Mouse (Mus musculus): ENCODE results near the gene Mfsd4a.

The Mfsd4a gene

GRCm38 (mm10) chr1:132010632-132011501 is 57.0 kb downstream of the Mfsd4a start:
- no peak for TF ChIP-seq GATA4 (IDR thresholded peaks at IDR 0.05; ENCODE audit: insufficient replicate concordance, low read length)

- no peak for TF ChIP-seq GATA4 (IDR thresholded peaks at IDR 0.05; ENCODE audit: insufficient replicate concordance, low read length)
These were observed 58.8 kb downstream of the Mfsd4a start for GRCm38 (mm10) chr1:132008881-132009644.

GRCm38 (mm10) chr1:132007828-132008827 is 59.7 kb downstream of the Mfsd4a start:
- no peak for TF ChIP-seq GATA4 (IDR thresholded peaks at IDR 0.05; ENCODE audit: insufficient replicate concordance, low read length)

GRCm38 (mm10) chr1:132007282-132007815 is 60.5 kb downstream of the Mfsd4a start, which contains the start of gene Elk4:
Gene Elk4, plus strand, starts transcription at chr1:132007607.
- no peak for TF ChIP-seq GATA4 (IDR thresholded peaks at IDR 0.05; ENCODE audit: insufficient replicate concordance, low read length)

GRCm38 (mm10) chr1:132006721-132007120 is 61.1 kb downstream of the Mfsd4a start:
- TF ChIP-seq GATA4 (IDR thresholded peaks at IDR 0.05; ENCODE audit: insufficient replicate concordance, low read length) = no peak

GRCm38 (mm10) chr1:132006046-132006445 is 61.8 kb downstream of the Mfsd4a start:
- TF ChIP-seq GATA4 (IDR thresholded peaks at IDR 0.05; ENCODE audit: insufficient replicate concordance, low read length) = no peak

- TF ChIP-seq GATA4 (IDR thresholded peaks at IDR 0.05; ENCODE audit: insufficient replicate concordance, low read length) = no peak
These were observed 62.4 kb downstream of the Mfsd4a start for GRCm38 (mm10) chr1:132005466-132005865.

GRCm38 (mm10) chr1:132004574-132005180 is 63.2 kb downstream of the Mfsd4a start:
- TF ChIP-seq GATA4 (IDR thresholded peaks at IDR 0.05; ENCODE audit: insufficient replicate concordance, low read length) = no peak

GRCm38 (mm10) chr1:132003817-132004216 is 64.0 kb downstream of the Mfsd4a start:
- TF ChIP-seq GATA4 (IDR thresholded peaks at IDR 0.05; ENCODE audit: insufficient replicate concordance, low read length) = no peak

- no peak for TF ChIP-seq GATA4 (IDR thresholded peaks at IDR 0.05; ENCODE audit: insufficient replicate concordance, low read length)
These were observed 64.8 kb downstream of the Mfsd4a start for GRCm38 (mm10) chr1:132003111-132003510.

- no peak for TF ChIP-seq GATA4 (IDR thresholded peaks at IDR 0.05; ENCODE audit: insufficient replicate concordance, low read length)
These were observed 66.0 kb downstream of the Mfsd4a start for GRCm38 (mm10) chr1:132001880-132002330.

GRCm38 (mm10) chr1:132000506-132000905 is 67.4 kb downstream of the Mfsd4a start:
- TF ChIP-seq GATA4 (IDR thresholded peaks at IDR 0.05; ENCODE audit: insufficient replicate concordance, low read length) = no peak

- no peak for TF ChIP-seq GATA4 (IDR thresholded peaks at IDR 0.05; ENCODE audit: insufficient replicate concordance, low read length)
These were observed 72.8 kb downstream of the Mfsd4a start for GRCm38 (mm10) chr1:131995062-131995461.

Data from liver, adult (tissue).